Mouse (Mus musculus) kidney, postnatal 0 days (tissue): ENCODE measurements around the gene Ttll4. TPM values are rescaled to one million over a fixed set of nuclear protein-coding genes. Genes with fewer than 3 reads are reported as not detected.

Source experiments
- ATAC-seq: fragments of 200-750 bp; cut with Nextera tagmentation; replicated peaks from 2 replicates; pipeline ENCODE4 v1.8.0; 2017; ENCODE audit warnings: low read depth, moderate number of reproducible peaks, moderate TSS enrichment, moderate library complexity; ENCODE audit not compliant: low FRiP score
- DNase-seq: peaks from one replicate; pipeline ENCODE4 v3.0.0-alpha.2; 2016; ENCODE audit warnings: low spot score
- H3K27ac ChIP-seq: fragments of 300-500 bp; sonication (generic); 2 replicates; pipeline ENCODE4 v1.5.1; 2014; ENCODE audit warnings: mild to moderate bottlenecking
- H3K27me3 ChIP-seq: fragments of 300-500 bp; sonication (generic); 2 replicates; pipeline ENCODE4 v1.6.1; 2014; ENCODE audit warnings: low read length, mixed read lengths; ENCODE audit not compliant: insufficient read depth
- H3K36me3 ChIP-seq: fragments of 300-500 bp; sonication (generic); 2 replicates; pipeline ENCODE4 v1.6.1; 2014; ENCODE audit warnings: low read length, mixed read lengths; ENCODE audit not compliant: insufficient read depth
- H3K4me1 ChIP-seq: fragments of 300-500 bp; sonication (generic); replicated peaks from 2 replicates; pipeline ENCODE4 v1.6.1; 2014; ENCODE audit warnings: antibody characterized with exemption, low read length, mixed read lengths; ENCODE audit not compliant: insufficient read depth
- H3K4me2 ChIP-seq: fragments of 300-500 bp; sonication (generic); 2 replicates; pipeline ENCODE4 v1.6.1; 2014; ENCODE audit warnings: mild to moderate bottlenecking, low read length, moderate library complexity, mixed read lengths
- H3K4me3 ChIP-seq: fragments of 300-500 bp; sonication (generic); replicated peaks from 2 replicates; pipeline ENCODE4 v1.5.1; 2014; ENCODE audit warnings: low read depth, low read length
- H3K9ac ChIP-seq: fragments of 300-500 bp; sonication (generic); 2 replicates; pipeline ENCODE4 v1.6.1; 2014; ENCODE audit warnings: low read depth, low read length
- H3K9me3 ChIP-seq: fragments of 300-500 bp; sonication (generic); replicated peaks from 2 replicates; pipeline ENCODE4 v1.6.1; 2016; ENCODE audit warnings: low read length, inconsistent platforms, mixed read lengths
- CTCF ChIP-seq: IDR thresholded peaks from 2 replicates; pipeline ENCODE4 v1.5.1; 2016; ENCODE audit warnings: antibody characterized with exemption, low read depth, mild to moderate bottlenecking, moderate library complexity
- WGBS: fragments of 180-500 bp; shearing (Covaris S2); extraction: QIAGEN DNeasy Blood & Tissue Kit; methylation state at CpG from one replicate; pipeline ENCODE4 v1.1.7; 2014; 5-methylcytosine and 5-hydroxymethylcytosine counted together
- polyA plus RNA-seq: library from polyadenylated mRNA; unstranded; fragments of >200 nt; fragmentation: Nextera tagmentation; extraction: Ambion mirVana; gene quantifications from 2 replicates; pipeline ENCODE4 v1.2.1, GENCODE M21; 2015

Ttll4 gene
- polyA plus RNA-seq, 1 experiment from 2014 or later, result 7.1 TPM

DNA sequence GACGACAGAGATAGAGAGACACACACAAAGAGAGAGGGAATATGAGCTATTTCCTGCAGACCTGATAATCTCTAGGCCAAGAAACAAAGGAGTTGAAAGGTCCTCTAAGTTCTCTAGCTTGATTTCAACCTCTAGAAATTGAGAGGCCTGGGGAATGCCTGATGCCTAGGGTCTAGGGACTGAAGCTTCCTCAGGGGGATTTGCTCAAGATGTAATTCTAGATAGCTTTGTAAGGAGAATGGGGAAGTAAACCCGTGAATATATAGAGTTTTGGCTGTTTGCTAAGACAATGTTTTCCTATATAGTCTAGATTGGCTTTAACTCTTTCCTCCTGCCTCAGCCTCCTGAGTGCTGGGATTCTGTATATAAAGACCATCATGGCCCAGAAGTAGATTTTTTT is 53.4 kb downstream of the Ttll4 start:
- Histone ChIP-seq H3K4me3 (no peak overlapping the region), H3K27me3 (no peaks in the 10 kb centered on the region), H3K9ac (no peak overlapping the region), H3K27ac (no peak overlapping the region), H3K36me3 (no peaks in the 10 kb centered on the region), H3K9me3 (no peaks in the 10 kb centered on the region), H3K4me1 (no peaks in the 10 kb centered on the region), H3K4me2 (no peak overlapping the region)
- ATAC-seq (no peak), DNase-seq (no peak)
- WGBS, result 47% methylated on average over 2 of the region's 2 CpGs
- no peak for TF ChIP-seq CTCF

DNA sequence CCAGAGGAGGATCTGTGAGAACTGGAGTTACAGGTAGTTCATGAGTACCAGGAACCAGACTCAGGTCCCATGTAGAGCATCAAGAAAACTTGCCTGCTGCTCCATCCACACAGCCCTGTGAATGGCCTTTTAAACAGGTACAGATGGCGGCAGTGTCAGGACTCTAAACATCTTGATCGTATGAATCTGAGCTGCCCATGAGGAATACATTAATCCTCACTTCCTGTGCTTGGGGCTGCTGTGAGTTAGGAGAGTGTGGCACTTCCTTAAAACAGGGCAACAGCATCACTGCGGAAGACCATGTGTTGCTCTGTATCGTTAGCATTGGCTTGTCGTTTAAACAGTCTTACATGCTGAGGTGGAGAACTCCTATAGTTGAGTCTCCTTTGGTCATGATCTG is 53.9 kb downstream of the Ttll4 start:
- H3K4me1 ChIP-seq, result no peaks in the 10 kb centered on the region
- ATAC-seq (no peak), DNase-seq (no peak)
- no peak overlapping the region for H3K9ac ChIP-seq
- H3K4me2 ChIP-seq, result no peak overlapping the region
- H3K27me3 ChIP-seq, result no peaks in the 10 kb centered on the region
- no peak overlapping the region for H3K27ac ChIP-seq
- TF ChIP-seq CTCF, result no peak
- no peaks in the 10 kb centered on the region for H3K36me3 ChIP-seq
- 64% methylated on average over 5 of the region's 5 CpGs for WGBS
- no peak overlapping the region for H3K4me3 ChIP-seq
- no peaks in the 10 kb centered on the region for H3K9me3 ChIP-seq

DNA sequence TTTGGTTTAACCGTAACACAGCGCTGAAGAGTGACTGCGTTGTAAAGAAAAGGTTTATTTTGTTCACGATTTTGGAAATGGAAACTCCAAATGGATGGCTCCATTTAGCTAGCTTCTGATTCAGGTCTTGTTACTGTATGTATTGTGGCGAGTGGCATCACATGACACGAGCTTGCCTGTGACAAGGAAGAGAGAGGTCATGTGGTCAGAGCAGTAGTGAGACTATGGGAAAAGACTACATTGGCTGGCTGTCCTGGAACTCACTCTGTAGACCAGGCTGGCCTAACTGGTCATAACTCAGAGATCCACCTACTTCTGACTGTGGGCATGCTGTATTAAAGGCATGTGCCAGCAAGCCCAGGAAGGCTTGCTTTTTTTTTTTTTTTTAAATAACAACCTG is 54.3 kb downstream of the Ttll4 start:
- no peak for DNase-seq
- 86% methylated on average over 6 of the region's 6 CpGs for WGBS
- ATAC-seq, result no peak

DNA sequence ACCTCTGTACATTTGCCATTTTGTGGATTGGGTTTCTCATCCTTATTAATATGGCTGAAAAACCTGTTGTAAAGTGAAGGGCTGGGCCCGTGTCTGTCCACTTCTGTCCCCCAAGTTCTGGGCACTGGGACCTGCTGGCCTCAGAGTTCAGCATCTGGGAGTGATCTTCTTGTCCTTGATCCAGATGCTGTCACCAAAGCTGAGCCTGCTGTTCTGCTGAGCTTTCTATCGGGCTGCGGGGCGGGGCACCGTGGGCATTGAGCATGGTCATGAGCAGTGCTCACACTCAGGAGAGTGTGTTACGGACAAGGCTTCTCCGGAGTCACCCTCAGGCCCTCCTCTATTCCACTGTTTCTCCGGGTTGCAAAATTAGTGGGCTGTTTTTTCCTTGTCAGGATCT is 56.6 kb downstream of the Ttll4 start:
- DNase-seq, result no peak
- Histone ChIP-seq H3K9ac (no peak overlapping the region), H3K4me2 (no peak overlapping the region), H3K4me3 (no peak overlapping the region), H3K9me3 (no peaks in the 10 kb centered on the region), H3K36me3 (no peaks in the 10 kb centered on the region), H3K4me1 (no peaks in the 10 kb centered on the region), H3K27me3 (no peaks in the 10 kb centered on the region), H3K27ac (no peak overlapping the region)
- WGBS, result 84% methylated on average over 8 of the region's 8 CpGs
- no peak for ATAC-seq
- no peak for TF ChIP-seq CTCF

More for the DNA sequence above, 54.3 kb downstream of the Ttll4 start:
- Histone ChIP-seq H3K9me3 (no peaks in the 10 kb centered on the region), H3K36me3 (no peaks in the 10 kb centered on the region), H3K4me1 (no peaks in the 10 kb centered on the region), H3K9ac (no peak overlapping the region), H3K27ac (no peak overlapping the region), H3K4me2 (no peak overlapping the region), H3K27me3 (no peaks in the 10 kb centered on the region), H3K4me3 (no peak overlapping the region)
- TF ChIP-seq CTCF, result no peak

DNA sequence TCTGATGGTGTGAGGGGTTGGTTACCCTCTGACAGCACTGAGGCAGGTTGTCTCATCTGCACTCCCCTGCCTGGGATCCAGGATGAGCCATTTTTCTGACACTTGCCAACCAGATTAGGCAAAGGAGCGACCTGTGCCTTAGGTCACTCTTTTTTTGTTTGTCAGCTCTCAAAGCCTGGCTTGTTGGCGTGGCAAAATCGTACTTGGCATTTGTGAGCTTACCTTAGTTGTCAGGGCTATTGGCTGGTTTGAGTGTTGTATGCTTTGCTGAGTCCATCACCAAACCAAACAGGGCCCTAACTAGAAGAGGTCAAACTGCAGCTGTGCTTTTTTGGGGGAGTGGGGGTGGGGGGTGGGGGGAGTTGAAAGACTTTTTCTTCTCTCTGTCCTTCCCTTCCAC is 57.7 kb downstream of the Ttll4 start:
- Histone ChIP-seq H3K4me2 (no peak overlapping the region), H3K9me3 (no peaks in the 10 kb centered on the region), H3K27me3 (no peaks in the 10 kb centered on the region), H3K4me1 (no peaks in the 10 kb centered on the region), H3K9ac (no peak overlapping the region), H3K36me3 (no peaks in the 10 kb centered on the region), H3K4me3 (no peak overlapping the region), H3K27ac (no peak overlapping the region)
- DNase-seq (no peak), ATAC-seq (no peak)
- 88% methylated on average over 3 of the region's 3 CpGs for WGBS
- TF ChIP-seq CTCF, result no peak

DNA sequence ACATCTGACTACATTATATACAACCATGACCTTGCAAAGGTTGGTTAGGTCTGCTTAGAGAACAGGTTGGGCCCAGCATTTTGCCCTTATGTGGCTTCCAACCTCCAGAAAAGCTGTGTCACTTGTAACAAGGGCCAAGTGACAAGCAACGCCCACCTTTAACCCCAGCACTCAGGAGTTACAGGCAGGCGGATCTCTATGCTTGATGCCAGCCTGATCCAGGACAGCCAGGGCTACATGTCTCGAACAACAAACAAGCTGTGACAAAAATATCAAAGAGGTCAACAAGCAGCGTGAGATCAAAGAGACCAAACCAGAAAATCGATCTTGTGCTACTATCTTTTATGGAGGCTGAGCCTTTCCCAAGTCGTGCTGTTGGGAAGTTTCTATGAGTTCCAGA is 60.1 kb downstream of the Ttll4 start:
- Histone ChIP-seq H3K4me1 (no peaks in the 10 kb centered on the region), H3K4me2 (no peak overlapping the region), H3K36me3 (no peaks in the 10 kb centered on the region), H3K4me3 (no peak overlapping the region), H3K27ac (no peak overlapping the region), H3K9me3 (no peaks in the 10 kb centered on the region), H3K9ac (no peak overlapping the region), H3K27me3 (no peaks in the 10 kb centered on the region)
- no peak for ATAC-seq
- WGBS, result 52% methylated on average over 6 of the region's 6 CpGs
- DNase-seq, result no peak
- no peak for TF ChIP-seq CTCF

DNA sequence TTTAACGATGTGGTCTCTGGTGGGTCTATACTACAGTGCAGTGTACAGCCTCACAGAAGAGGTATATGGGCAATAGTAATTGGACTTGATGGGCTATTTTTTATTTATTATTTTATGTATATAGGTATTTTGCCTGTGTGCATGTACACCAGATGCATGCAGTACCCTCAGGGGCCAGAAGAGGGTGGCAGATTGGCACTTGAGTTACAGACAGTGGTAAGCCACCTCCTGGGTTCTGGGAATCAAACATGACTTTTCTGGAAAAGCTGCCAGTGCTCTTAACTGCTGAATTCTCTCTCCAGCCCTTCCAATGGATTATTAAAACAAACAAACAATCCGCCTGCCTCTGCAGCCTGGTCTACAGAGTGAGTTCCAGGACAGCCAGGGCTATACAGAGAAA is 62.2 kb downstream of the Ttll4 start:
- peak; percentile 34; the same call in 1 of the 2 replicates for TF ChIP-seq CTCF
- H3K9ac ChIP-seq, result no peak overlapping the region
- no peaks in the 10 kb centered on the region for H3K27me3 ChIP-seq
- no peak overlapping the region for H3K4me3 ChIP-seq
- H3K4me2 ChIP-seq, result no peak overlapping the region
- H3K4me1 ChIP-seq, result no peaks in the 10 kb centered on the region
- no peaks in the 10 kb centered on the region for H3K9me3 ChIP-seq
- no peak overlapping the region for H3K27ac ChIP-seq
- DNase-seq (peak; percentile 21), ATAC-seq (no peak)
- H3K36me3 ChIP-seq, result no peaks in the 10 kb centered on the region
- 79% methylated on average over 2 of the region's 2 CpGs for WGBS
